Mouse (Mus musculus): Measurements from ENCODE around the gene Kiss1r.

The Kiss1r gene

DNA sequence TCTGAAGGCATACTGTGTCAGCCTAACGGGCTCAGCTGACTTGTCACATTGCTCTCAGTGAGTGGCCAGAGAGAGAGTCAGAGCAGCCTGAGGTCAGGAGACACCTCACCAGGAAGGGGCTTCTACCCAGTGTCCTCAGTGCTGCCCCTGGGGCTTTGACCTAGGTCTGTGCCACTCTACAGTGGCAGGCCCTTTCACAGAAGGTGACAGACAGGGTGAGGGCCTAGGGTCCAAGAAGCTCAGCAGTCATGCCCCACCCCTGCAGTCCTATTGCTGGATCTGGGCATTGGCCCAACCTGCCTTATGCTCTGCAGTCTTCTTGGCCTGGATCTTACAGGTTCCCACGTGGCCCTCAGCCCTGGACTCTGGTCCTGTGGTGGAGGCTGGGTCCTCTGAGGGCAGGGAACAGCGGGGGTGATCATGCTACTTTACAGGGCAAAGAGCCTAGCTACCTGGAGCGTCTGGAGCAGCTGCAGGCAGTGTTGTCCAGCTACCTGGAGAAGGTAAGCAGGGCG is 50.2 kb downstream of the Kiss1r start:
- DNase-seq (ENCODE audit: extremely low read depth, insufficient read length, low spot score): no peak

- DNase-seq (ENCODE audit: extremely low read depth, insufficient read length, low spot score): no peak
Measured at GRCm38 (mm10) chr10:79968181-79968580, 51.4 kb downstream of the Kiss1r start.

DNA sequence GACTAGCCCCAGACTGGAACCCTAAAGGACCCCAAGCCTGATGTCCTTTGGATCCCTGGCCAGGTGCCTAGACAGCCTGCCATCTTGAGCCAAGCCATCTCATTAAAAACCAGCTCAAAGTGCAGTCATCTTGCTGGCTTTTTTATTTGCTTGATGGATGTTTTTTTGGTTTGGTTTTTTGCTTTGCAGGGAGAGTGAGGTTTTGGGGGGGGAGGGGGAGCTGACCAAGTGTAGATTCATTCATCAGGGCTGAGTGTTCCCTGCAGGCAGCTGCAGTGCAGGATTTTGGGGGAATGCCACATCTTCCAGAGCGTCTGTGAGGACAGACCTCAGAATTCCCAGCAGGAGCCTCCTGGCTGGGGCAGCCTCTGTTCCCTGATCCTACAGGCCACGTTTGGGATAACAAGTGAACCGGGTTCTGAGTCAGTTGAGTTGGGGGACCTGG is 52.4 kb downstream of the Kiss1r start:
- no peak for DNase-seq (ENCODE audit: extremely low read depth, insufficient read length, low spot score)

DNA sequence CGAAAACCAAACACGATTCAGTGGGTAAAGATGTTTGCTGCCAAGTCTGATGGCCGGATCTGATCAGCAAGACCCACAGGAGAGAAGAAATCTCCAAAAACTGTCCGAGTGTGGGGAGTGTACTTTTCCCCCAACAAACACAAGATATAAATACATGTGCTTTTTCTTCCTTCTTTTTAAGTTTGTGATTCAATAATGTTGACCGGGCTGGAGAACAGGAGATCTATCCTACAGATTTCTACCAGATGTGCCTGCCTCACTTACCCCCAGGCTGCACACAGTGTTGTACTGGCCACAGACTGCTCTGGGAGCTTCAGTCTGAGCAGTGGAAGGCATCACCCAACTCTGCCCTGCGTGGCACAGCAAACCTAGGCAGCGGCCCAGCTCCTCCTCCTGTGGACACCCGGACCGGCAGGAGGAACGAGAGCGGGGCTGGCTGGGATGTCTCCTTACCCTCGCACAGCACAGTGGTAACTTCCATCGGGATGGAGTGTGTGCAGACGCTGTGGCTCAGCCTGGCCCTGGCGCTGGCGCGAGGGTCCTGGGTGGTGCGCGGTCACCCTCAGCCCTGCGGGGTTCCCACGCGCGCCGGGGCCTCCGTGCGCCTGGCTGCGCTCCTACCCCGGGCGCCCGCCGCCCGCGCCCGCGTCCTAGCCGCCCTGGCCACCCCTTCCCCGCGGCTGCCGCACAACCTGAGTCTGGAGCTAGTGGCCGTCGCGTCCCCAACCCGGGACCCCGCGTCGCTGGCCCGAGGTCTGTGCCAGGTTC is 53.8 kb downstream of the Kiss1r start, which contains the start of gene Grin3b:
TSS of gene Grin3b (plus strand) at position 301 of the 768 bp plus-strand sequence.
- DNase-seq (ENCODE audit: extremely low read depth, insufficient read length, low spot score): no peak

DNA sequence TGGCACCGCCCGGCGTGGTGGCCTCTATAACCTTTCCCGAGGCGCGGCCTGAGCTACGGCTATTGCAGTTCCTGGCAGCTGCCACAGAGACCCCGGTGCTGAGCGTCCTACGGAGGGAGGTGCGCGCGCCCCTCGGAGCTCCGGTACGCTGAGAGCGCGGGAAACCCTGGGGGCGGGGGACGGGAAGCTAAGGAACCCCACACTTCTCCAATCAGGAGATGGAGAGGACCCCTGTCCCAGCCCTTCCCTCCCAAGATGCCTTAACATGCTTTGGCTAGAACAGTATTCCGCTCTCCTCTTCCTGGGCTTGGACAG is 54.4 kb downstream of the Kiss1r start:
- no peak for DNase-seq (ENCODE audit: extremely low read depth, insufficient read length, low spot score)

Measured in 3134 (cell line).